In the genomic region with DNA sequence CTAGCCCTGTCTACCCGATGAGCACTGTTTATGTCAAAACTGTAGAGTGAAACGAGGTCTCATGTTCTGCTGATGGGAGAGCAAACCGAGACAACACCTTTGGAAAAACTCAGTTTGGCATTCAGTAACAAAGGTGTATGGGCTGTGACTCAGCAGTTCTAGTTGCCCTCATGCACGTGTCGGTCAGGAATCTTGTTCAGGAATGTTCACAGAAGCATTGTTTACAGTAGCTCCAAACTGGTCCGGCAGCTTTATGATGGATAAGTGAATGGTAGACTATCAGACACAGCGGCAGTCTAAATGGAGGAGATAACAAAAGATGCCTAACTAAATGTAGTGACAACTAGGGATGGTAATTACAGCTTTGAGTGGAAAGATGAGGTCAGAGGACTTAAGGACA, we compare ENCODE assay signal across 23 mouse cellular contexts. TPM values are rescaled to one million over a fixed set of nuclear protein-coding genes. Genes with fewer than 3 reads are reported as not detected.
DNase-seq lines count a peak whose midpoint lies in the region; ATAC-seq and TF ChIP-seq lines count a peak whose summit lies in the region.
"Had no signal": no experiment of that assay in that cellular context is flagged by ENCODE, and none has a peak within 500 bp of the region (broad histone marks: within the 10 kb centered on the region; RNA-seq: fewer than 3 reads in every experiment).

No protein-coding gene starts in this region.

- DNase-seq in urinary bladder, postnatal 36 days (ENCODE audit: low spot score in 2 of 2): peak; percentile 19 to 24
- DNase-seq in urinary bladder, postnatal 4 days (ENCODE audit: low spot score in 2 of 2): no peak
- peak; percentile 70 for DNase-seq in lung, postnatal 25 days (ENCODE audit: low spot score)
- no peak for DNase-seq in adrenal gland, postnatal 14 days
- DNase-seq in cerebellum, adult 11-12 months: no peak
- DNase-seq in cerebellum, adult 18-20 months: no peak
- DNase-seq: adrenal gland, postnatal 36 days; cerebellum, postnatal 14 days; gastrocnemius, postnatal 36 days; kidney, postnatal 10 days; layer of hippocampus, adult 9-11 months; thymus, postnatal 25 days had no signal

- no peak overlapping the region for H3K4me2 ChIP-seq in intestine, postnatal 0 days (replicated peaks; ENCODE audit: low read depth)
- H3K4me2 ChIP-seq: embryonic facial prominence, embryonic 12.5 days; heart, embryonic 13.5 days; liver, embryonic 12.5 days had no signal

- 21% methylated on average over 7 of the region's 7 CpGs for WGBS in intestine, postnatal 0 days

- H3K27me3 ChIP-seq in intestine, postnatal 0 days (replicated peaks; ENCODE audit: control insufficient read depth, insufficient read depth, low read length): no peaks in the 10 kb centered on the region
- H3K27me3 ChIP-seq: embryonic facial prominence, embryonic 12.5 days; heart, embryonic 13.5 days; liver, embryonic 12.5 days; megakaryocyte, embryonic 14.5 days had no signal

- H3K36me3 ChIP-seq in intestine, postnatal 0 days (ENCODE audit: control insufficient read depth, insufficient read depth): no peaks in the 10 kb centered on the region
- H3K36me3 ChIP-seq: embryonic facial prominence, embryonic 12.5 days; heart, embryonic 13.5 days; limb, embryonic 10.5 days; liver, embryonic 12.5 days had no signal

- no peak for TF ChIP-seq CTCF in intestine, postnatal 0 days (IDR thresholded peaks at IDR 0.05; ENCODE audit: low read depth)

- ATAC-seq in intestine, postnatal 0 days: peak; percentile 61
- ATAC-seq: liver, embryonic 12.5 days had no signal

- 0 out of 2 replicates have a peak, but pooled peaks cover 2% of the 10 kb centered on the region for H3K4me1 ChIP-seq in intestine, postnatal 0 days (replicated peaks; ENCODE audit: control insufficient read depth, insufficient read depth, low read length)
- H3K4me1 ChIP-seq: embryonic facial prominence, embryonic 12.5 days; heart, embryonic 13.5 days; limb, embryonic 10.5 days; liver, embryonic 12.5 days; megakaryocyte, embryonic 14.5 days had no signal

- H3K9ac ChIP-seq in intestine, postnatal 0 days (ENCODE audit: low read depth, low read length): no peak overlapping the region
- H3K9ac ChIP-seq: embryonic facial prominence, embryonic 12.5 days; heart, embryonic 13.5 days; liver, embryonic 12.5 days had no signal

- no peaks in the 10 kb centered on the region for H3K9me3 ChIP-seq in intestine, postnatal 0 days (ENCODE audit: control insufficient read depth)
- H3K9me3 ChIP-seq: embryonic facial prominence, embryonic 12.5 days; heart, embryonic 13.5 days; limb, embryonic 10.5 days; liver, embryonic 12.5 days had no signal

- H3K27ac ChIP-seq in intestine, postnatal 0 days (ENCODE audit: low read depth, low read length): no peak overlapping the region
- H3K27ac ChIP-seq: embryonic facial prominence, embryonic 12.5 days; heart, embryonic 13.5 days; limb, embryonic 10.5 days; liver, embryonic 12.5 days had no signal

- H3K4me3 ChIP-seq in intestine, postnatal 0 days (ENCODE audit: low read depth, low read length): no peak overlapping the region
- H3K4me3 ChIP-seq: embryonic facial prominence, embryonic 12.5 days; heart, embryonic 13.5 days; limb, embryonic 10.5 days; liver, embryonic 12.5 days; megakaryocyte, embryonic 14.5 days had no signal

RNA-seq across cellular contexts. Expression of a gene that starts 19.3 kb away (rescaled TPM):
- polyA plus RNA-seq in intestine, postnatal 0 days (2015; fragmentation: Nextera tagmentation; extraction: Ambion mirVana): 13.2 and 28.1 TPM in 2 replicates
- not detected in 2 replicates for total RNA-seq in adrenal gland, postnatal 14 days (2021)
- total RNA-seq: adrenal gland, postnatal 36 days; gastrocnemius, postnatal 36 days; hematopoietic stem cell, adult 5-6 weeks; MEL had no signal
- polyA plus RNA-seq: frontal cortex, adult 2 months; limb, embryonic 10.5 days; neural tube, embryonic 14.5 days had no signal

RNA-seq across cellular contexts. Expression of a gene that starts 23.7 kb away (rescaled TPM):
- not detected in 2 replicates for polyA plus RNA-seq in intestine, postnatal 0 days (2015; fragmentation: Nextera tagmentation; extraction: Ambion mirVana)
- total RNA-seq in adrenal gland, postnatal 14 days (2021): not detected in 2 replicates
- total RNA-seq: adrenal gland, postnatal 36 days; gastrocnemius, postnatal 36 days; hematopoietic stem cell, adult 5-6 weeks; MEL had no signal
- polyA plus RNA-seq: heart, embryonic 13.5 days; limb, embryonic 10.5 days; liver, embryonic 12.5 days; small intestine, adult 2 months had no signal

Comparison
In these comparisons a context has a peak if more than half of its experiments do, and no peak if none do; other contexts are left out.
1. DNase-seq: peak in urinary bladder, postnatal 36 days (2 of 2) and lung, postnatal 25 days (single experiment); none in urinary bladder, postnatal 4 days (0 of 2), adrenal gland, postnatal 14 days (single experiment), cerebellum, adult 11-12 months (single experiment) and cerebellum, adult 18-20 months (0 of 2).